Mouse (Mus musculus) midbrain, embryonic 10.5 days (tissue): ENCODE results near the gene Palmd. TPM values are rescaled to one million over a fixed set of nuclear protein-coding genes. Genes with fewer than 3 reads are reported as not detected.

Source experiments
- polyA plus RNA-seq: library from polyadenylated mRNA; unstranded; fragments of >200 nt; fragmentation: Nextera tagmentation; extraction: Ambion mirVana; gene quantifications from 2 replicates; pipeline ENCODE4 v1.2.1, GENCODE M21; 2016

The Palmd gene
- polyA plus RNA-seq, 1 experiment from 2014 or later, result 1.2 TPM

Other genes starting within 250 kb of the Palmd start
- gene Agl, start 160.8 kb downstream of the Palmd start, polyA plus RNA-seq, result 9.0 and 12.0 TPM in 2 replicates
- gene Frrs1, start 109.5 kb downstream of the Palmd start, polyA plus RNA-seq, result 8.5 and 11.5 TPM in 2 replicates
- not detected in 2 replicates for gene 4930455H04Rik, start 720 bp downstream of the Palmd start, polyA plus RNA-seq